Mouse (Mus musculus) myocyte (in vitro differentiated cells): ENCODE results near the gene Wif1.

ENCODE experiments used
- CEBPB ChIP-seq: IDR thresholded peaks from 2 replicates; pipeline ENCODE4 v1.6.1; 2011; ENCODE audit warnings: mild to moderate bottlenecking, moderate library complexity; ENCODE audit not compliant: poor library complexity, insufficient read depth, severe bottlenecking
- MAX ChIP-seq: IDR thresholded peaks from one replicate; pipeline ENCODE4 v1.6.1; 2011; ENCODE audit warnings: low read depth, mild to moderate bottlenecking, control low read depth
- MYOD1 ChIP-seq, 3 experiments: IDR thresholded peaks; one replicate each; pipeline ENCODE4 v1.6.1; 2011; ENCODE audit warnings: control low read depth in 2 of 3, low read depth in 2 of 3, mild to moderate bottlenecking in 2 of 3, moderate library complexity in 1 of 3; ENCODE audit not compliant: insufficient read length in 2 of 3, control insufficient read depth in 1 of 3
- MYOG ChIP-seq, 3 experiments: IDR thresholded peaks; one replicate each; pipeline ENCODE4 v1.6.1; 2011; ENCODE audit warnings: control low read depth in 2 of 3, low read depth in 2 of 3, mild to moderate bottlenecking in 2 of 3; ENCODE audit not compliant: insufficient read length in 2 of 3, control insufficient read depth in 1 of 3, insufficient read depth in 1 of 3
- POLR2A ChIP-seq: IDR thresholded peaks from one replicate; pipeline ENCODE4 v1.6.1; 2011; ENCODE audit warnings: low read depth, mild to moderate bottlenecking, control low read depth, moderate library complexity; ENCODE audit not compliant: insufficient read length
- TCF12 ChIP-seq: IDR thresholded peaks from one replicate; pipeline ENCODE4 v1.6.1; 2011; ENCODE audit warnings: mild to moderate bottlenecking, control low read depth; ENCODE audit not compliant: poor library complexity, insufficient read depth, severe bottlenecking
- USF1 ChIP-seq: IDR thresholded peaks from one replicate; pipeline ENCODE4 v1.6.1; 2011; ENCODE audit warnings: low read depth, mild to moderate bottlenecking, control low read depth, moderate library complexity

GRCm38 (mm10) chr10:121062704-121063103, 28.9 kb downstream of the Wif1 start:
- TF ChIP-seq USF1, result no peak
- no peak for TF ChIP-seq POLR2A
- no peak for TF ChIP-seq CEBPB
- no peak for TF ChIP-seq MYOG (IDR thresholded peaks at IDR 0.05; ENCODE audit: control insufficient read depth in 1 of 3, insufficient read depth in 1 of 3, insufficient read length in 2 of 3, low read depth in 2 of 3)
- no peak for TF ChIP-seq TCF12
- no peak for TF ChIP-seq MAX
- TF ChIP-seq MYOD1 (IDR thresholded peaks at IDR 0.05; ENCODE audit: control insufficient read depth in 1 of 3, insufficient read length in 2 of 3, low read depth in 2 of 3), result no peak
